Mouse (Mus musculus): ENCODE measurements at regions not wholly inside any gene's neighbourhood (a gene's known extent, or its start where the extent isn't known, plus 50 kb on each side); places are given as distances from the start of the nearest gene placed in this dataset.

DNA sequence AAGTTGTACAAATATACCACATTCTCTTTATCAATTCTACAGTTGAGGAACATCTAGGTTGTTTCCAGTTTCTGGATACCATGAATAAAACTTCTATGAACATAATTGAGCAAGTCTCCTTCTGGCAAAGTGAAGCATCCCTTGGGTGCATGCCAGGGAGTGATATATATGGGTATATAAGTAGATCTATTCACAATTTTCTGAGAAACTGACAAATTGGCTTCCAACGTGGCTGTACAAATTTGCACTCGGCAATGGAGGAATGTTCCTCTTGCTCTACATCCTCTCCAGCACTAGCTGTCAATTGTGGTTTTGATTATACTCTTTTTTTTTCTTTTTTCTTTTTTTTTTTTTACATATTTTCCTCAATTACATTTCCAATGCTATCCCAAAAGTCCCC is 576.7 kb downstream of the 9430069I07Rik start:
- no peak for DNase-seq (ENCODE audit: low spot score in 2 of 2)

DNA sequence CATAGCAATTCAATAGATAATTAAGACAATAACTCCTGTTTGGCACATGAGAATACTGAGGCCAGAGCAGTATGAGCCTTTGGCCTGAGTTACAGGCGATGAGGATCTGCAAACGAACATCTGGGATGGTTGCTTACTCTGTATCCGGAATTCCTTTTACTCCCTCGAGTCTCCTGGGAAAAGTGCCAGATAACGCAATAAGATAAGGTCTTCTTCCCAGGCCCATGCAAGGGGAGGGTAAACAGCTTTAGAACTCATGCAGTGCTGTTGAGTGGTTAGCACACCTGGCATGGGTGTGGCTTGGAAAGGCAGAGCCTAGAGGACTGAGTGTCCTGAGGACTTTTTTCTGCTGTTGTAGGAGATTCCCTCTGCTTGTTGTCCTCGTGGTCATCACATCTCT is 598.2 kb downstream of the 9430069I07Rik start:
- no peak for DNase-seq (ENCODE audit: low spot score in 2 of 2)

DNA sequence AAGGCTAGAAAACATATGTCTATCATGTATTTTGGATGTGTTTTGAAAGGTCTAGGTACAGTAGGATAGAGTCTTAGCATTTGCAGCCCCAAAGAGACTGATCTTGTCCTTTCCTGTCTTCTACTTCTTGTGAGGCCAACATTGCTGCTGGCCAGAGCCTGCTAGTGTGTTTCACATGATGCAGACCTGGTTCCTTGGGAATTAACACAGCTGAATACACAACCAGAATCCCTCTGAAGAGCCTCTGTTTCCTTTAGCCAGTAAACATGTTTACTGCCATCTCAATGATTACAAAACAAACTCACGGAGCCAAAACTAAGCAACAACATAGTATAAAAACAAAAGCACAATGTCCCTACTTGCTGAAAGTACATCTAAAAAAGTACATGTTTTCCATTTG is 598.9 kb downstream of the 9430069I07Rik start:
- DNase-seq (ENCODE audit: low spot score in 2 of 2) = no peak
